Mouse (Mus musculus): ENCODE data around the gene Ager. TPM values are rescaled to one million over a fixed set of nuclear protein-coding genes. Genes with fewer than 3 reads are reported as not detected.

The Ager gene
- under 1 TPM; 0.39 to 0.83 (median 0.54) TPM for total RNA-seq (2022)

DNA sequence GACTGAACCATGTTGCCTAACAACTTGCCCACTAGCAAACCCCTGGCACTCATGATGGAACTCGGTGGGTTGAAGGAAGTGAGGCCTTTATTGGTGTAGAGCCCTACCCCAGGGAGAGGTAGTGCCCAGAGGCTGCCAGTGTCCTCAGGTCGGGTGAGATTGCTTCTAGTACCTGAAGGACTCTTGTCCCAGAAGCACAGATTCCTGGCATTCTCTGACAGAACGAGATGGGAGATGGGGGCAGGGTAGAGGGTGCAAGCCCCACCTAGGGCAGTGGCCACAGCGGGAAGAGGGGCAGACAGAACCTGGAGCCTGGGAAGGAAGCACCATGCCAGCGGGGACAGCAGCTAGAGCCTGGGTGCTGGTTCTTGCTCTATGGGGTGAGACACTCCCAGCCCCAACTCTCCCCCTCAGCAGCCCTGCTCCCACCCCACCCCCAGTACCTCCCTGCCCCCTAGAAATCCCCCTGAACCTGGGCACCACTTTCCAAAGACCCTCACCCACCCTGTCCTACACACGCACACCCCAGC is at the start of gene Ager:
Gene Ager, plus strand, starts transcription at position 297 of the 530 bp plus-strand sequence.
- DNase-seq (ENCODE audit: low spot score in 2 of 2), result no peak

DNA sequence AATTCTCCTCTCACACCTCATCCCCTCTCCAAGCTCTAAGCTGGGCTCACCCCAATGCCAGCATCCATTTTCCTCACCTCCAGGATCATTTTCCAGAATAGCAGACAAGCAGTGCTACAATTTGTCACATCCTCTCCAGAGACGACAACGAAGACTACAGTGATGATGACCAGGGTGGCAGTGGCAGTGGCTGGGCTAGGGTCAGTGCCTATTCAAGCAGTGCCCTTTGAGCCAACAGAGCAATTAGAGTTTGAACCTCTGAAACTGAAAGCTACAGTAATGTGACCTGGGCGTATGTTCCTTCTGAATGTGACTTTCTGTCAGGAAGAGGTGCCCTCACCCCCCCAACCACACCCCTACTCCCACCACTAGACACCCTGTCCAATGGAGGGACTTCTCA is 48.5 kb upstream of the Ager start:
- DNase-seq (ENCODE audit: low spot score in 2 of 2), result no peak

DNA sequence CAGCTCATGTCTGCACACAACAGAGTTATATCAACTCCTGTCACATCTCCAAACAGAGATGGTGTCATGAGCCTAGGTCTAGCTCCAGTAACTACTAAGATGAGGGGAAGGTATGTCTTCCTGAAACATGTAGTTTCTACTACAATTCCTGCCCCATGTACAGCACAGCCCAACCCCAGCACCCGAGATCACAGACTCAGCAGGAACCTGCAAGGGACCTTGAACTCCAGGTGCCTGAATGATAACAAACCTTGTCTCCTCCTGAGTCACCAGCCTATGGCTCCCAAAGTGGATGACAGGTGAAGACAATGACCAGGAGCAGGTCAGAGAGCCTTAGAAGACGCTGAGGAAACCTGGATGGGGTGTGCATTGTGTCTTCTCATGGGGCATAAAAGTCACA is 47.8 kb upstream of the Ager start:
- DNase-seq (ENCODE audit: low spot score in 2 of 2), result no peak

DNA sequence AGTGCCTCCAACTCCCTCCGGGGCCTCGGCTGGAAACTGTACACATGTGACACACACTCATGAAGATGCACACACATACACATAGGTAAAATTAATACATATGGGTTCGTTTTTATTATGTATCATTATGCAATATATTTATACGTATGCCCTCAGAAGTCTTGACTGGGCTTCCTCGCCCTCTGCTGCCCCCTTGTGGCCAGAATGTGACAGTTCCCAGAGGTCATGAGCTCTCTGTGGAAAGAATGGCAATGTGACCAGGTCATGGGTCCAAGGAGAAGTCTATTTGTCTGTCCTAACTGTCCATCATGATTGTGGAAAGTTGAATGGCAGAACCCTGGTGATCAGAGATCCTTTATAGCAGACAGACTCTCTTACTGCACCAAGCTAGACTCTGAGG is 42.2 kb upstream of the Ager start:
- DNase-seq (ENCODE audit: low spot score in 2 of 2), result peak in 1 of 2 experiments; percentile 65

DNA sequence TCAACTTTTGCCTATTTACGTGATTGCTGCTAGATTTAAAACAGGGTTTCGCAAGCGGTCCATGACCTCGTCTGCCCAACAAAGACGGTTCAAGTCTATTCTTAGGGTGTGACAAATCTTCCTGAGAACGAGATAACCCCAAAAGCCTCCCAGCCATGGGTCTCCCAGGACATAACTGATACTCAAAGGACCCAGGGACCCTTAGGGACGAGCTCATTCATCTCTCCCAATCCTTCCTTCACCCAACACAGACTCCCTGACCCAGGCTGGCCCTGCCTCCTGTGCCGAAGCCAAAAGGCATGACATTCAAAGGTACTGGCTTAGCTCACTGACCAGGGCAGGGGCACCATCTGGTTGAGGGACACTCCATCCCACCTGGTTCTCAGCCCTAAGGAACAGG is 41.3 kb upstream of the Ager start:
- DNase-seq (ENCODE audit: low spot score in 2 of 2), result no peak

DNA sequence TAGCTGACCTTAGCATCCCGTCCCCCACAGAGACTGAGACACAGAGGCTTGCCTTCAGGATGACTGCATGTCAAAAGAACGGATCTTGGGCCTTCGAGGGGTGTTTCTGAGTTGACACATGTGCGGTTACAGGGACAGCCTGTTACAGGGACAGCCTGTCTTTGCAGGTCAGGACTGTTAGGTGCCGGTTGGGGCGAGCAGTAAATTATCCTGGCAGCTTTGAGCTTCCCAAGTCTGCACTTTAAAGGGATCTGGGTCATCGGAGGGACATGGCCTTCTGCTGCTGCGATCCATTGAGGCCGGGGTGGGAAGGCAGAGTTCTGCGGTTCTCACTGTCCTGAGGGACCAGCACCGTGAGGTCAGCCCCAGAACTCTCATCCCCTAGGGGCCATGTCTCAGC is 40.3 kb upstream of the Ager start:
- no peak for DNase-seq (ENCODE audit: low spot score in 2 of 2)

DNA sequence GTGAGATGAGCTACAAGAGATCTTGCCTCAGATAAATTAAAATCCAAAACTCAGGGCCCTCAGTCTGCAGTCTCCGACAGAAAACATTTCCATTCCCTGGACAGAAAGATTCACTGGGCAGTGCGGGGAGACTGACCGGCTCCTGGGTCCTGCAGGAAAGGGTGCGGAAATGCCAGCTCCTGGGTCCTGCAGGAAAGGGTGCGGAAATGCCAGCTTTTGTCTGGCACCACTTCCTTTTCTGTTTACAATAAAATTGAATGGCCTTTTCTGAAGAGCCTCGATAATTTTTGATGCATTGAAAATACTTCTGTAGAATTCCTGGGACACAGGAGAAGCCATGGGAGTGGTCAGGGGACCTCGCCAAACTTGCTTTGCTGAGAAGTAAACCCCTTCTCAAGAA is 38.5 kb upstream of the Ager start:
- DNase-seq (ENCODE audit: low spot score in 2 of 2), result no peak

DNA sequence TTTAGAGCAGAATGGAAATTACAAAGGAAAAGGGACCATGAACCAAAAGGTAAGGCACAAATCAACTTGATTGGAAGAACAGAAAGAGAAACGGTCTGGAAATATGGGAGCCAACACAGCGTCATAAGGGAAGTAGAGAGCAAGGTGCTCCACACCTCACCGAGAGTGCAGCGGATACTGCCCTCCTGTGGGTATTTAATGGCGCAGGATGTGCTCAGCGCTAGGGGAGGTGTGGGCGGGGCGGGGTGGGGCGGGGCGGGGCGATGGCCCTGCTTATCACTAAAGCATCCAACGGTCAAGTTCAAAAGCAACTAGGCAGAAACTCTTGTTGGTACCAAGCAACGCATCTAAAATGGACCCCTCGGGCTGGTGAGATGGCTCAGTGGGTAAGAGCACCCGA is 37.8 kb upstream of the Ager start:
- DNase-seq (ENCODE audit: low spot score in 2 of 2), result no peak

DNA sequence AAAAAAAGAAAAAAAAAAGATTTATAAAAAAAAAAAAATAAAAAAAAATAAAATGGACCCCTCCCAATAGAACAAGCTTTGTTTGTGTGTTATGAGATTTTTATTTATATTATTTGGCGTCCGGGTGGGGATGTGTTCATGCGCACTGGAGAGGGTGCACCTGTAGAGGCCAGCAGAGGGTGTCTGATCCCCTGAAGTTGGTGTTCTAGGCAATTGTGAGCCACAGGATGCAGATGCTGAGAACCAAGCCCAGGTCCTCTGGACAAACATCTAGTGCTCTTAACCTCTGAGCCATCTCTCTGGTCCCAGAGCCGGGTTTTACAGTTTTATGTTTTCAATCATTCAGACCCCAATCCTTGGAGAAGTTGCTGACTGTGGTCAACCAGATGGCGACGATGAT is 37.2 kb upstream of the Ager start:
- no peak for DNase-seq (ENCODE audit: low spot score in 2 of 2)

DNA sequence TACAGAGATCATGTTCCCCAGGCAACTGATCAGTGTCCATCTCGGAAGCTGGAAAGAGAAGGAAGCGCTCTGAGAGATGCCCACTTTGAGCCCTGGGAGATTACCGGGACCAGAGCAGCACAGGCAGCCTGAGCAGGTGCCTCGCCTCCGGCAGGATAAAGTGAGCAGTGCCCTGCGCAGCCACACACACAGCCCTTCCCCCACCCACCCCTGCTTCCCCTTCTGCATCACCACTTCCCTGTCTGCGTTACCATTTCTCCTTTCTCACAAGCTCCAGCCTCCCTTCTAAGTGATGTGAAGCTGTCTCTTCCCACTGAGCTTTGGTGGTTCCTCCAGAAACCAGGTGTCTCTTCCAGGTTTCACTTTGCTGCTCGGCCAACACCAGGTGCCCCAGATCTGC is 36.5 kb upstream of the Ager start:
- no peak for DNase-seq (ENCODE audit: low spot score in 2 of 2)

DNA sequence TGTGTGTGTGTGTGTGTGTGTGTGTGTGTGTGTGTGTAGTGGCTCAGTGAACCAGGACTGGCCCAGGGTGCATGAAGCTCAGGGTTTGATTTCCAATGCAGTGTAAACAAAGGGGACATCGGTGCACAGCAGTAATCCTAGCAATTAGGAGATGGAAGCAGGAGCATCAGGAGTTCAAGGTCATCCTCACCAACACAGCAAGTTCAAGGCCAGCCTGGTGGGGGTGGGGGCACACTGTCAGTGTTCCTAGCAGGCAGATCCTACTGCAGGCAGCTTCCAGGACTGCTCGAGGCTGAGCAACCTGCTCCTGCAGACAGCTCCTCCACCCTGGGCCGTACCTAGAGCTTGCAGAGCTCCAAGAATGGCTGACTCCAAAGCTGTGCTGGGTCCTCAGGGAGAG is 35.1 kb upstream of the Ager start:
- DNase-seq (ENCODE audit: low spot score in 2 of 2), result no peak

DNA sequence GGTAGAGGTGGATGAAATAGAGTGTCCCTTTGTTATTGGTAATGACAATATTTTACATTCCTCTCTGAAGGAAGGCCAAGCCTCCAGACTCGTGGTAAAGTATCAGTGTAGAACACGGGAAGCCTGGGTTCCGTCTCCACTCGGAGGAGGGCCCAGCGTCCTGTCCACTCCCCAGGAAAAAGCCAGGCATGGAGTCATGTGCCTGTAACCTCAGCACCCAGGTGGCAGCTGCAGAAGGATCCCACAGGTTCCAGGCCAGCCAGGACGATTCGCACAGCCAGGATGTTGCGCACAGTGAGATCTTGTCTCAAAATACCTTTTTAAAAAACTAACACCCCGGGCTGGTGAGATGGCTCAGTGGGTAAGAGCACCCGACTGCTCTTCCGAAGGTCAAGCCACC is 34.3 kb upstream of the Ager start:
- DNase-seq (ENCODE audit: low spot score in 2 of 2), result no peak

DNA sequence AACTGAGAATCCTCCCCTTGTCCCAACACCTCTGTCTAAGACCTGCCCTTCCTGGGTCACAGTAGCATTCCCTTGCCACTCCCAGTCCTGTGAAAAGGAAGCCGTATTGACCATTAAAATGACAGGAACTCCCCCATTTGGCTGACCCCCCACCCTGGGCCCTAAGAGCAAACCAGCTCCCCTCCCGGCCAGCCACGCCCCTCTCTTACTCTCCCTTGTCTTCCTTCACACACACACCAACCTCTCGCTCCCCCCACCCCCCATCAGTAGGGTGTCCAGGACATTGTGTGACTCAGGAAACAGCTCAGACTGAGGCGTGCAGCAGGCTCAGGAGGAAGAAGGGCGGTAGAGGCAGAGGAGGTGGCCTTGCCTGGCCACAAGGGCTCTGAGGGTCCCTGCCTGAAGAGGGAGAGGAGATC is 33.6 kb upstream of the Ager start, which contains the start of gene Notch4:
Gene Notch4, plus strand, starts transcription at position 266 of the 419 bp plus-strand sequence.
- DNase-seq (ENCODE audit: low spot score in 2 of 2), result no peak

DNA sequence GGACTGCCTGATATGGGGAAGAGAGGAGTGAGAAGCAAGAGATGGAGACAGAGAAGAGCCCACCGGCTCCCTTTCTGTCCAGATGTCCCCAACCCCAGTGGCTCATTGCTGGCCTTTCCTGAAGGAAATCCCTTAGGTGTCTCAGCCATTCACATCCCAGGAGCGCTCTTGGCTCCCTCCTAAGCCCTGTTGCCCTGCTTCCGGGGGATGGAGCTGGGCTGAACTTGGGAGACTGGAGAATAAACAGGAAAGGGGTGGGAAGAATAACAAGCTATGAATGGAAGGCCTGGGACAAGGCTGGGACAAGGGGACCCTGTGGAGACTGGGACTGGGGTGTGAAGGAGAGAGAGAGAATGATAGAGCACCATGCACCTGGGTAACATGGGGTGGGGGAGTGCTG is 32.9 kb upstream of the Ager start:
- DNase-seq (ENCODE audit: low spot score in 2 of 2), result no peak

DNA sequence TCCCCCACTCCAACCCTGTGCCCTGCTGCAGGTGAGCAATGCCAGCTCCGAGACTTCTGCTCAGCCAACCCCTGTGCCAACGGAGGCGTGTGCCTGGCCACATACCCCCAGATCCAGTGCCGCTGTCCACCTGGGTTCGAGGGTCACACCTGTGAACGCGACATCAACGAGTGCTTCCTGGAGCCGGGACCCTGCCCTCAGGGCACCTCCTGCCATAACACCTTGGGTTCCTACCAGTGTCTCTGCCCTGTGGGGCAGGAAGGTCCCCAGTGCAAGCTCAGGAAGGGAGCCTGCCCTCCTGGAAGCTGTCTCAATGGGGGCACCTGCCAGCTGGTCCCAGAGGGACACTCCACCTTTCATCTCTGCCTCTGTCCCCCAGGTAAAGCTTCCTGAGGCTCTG is 30.4 kb upstream of the Ager start:
- no peak for DNase-seq (ENCODE audit: low spot score in 2 of 2)

DNA sequence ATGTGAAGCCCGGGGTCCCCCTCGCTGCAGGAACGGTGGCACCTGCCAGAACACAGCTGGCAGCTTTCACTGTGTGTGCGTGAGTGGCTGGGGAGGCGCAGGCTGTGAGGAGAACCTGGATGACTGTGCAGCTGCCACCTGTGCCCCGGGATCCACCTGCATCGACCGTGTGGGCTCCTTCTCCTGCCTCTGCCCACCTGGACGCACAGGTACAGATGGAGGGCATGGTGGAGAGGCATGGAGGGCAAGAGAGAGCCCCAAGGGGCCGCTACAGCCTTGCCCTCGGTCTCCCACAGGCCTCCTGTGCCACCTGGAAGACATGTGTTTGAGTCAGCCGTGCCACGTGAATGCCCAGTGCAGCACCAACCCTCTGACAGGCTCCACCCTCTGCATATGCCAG is 29.2 kb upstream of the Ager start:
- no peak for DNase-seq (ENCODE audit: low spot score in 2 of 2)

DNA sequence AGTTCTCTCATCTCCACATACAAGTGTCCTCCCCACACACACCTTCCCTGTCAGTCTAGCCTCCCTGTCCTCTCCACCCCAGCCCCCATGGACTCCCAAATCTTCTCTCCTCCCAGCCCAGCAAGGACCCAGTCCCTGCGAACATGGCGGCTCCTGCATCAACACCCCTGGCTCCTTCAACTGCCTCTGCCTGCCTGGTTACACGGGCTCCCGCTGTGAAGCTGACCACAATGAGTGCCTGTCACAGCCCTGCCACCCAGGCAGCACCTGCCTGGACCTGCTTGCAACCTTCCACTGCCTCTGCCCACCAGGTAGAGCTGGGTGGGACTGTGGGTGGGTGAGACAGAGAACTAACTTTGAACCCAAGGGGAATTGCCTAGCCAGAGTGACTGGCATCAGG is 27.7 kb upstream of the Ager start:
- DNase-seq (ENCODE audit: low spot score in 2 of 2), result no peak

DNA sequence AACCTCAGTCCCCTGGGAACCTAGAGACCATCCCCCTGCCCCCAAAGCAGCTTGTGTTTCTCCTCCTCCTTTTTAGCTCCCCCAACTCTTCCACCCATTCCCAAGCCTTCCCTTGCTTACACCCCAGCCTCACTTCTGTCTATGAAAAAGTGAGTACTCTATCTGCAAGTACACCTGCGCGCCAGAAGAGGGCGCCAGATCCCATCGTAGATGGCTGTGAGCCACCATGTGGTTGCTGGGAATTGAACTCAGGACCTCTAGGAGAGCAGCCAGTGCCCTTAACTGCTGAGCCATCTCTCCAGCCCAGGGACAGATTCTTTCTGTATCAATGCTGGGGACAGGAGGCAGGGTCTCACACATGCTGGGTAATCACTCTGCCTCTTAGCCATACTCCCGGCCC is 25.8 kb upstream of the Ager start:
- DNase-seq (ENCODE audit: low spot score in 2 of 2), result no peak

DNA sequence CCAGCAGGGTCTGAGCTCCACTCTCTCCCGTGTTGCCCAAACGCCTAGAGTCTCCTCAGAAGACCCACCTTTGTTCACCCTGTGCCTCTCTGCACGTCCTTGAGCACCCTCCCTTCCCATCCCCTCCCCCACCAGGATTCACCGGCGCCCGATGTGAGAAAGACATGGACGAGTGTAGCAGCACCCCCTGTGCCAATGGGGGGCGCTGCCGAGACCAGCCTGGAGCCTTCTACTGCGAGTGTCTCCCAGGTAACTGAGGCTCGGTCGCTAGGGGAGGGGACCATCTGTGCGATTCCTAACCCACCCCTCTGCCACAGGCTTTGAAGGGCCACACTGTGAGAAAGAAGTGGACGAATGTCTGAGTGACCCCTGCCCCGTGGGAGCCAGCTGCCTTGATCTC is 25.3 kb upstream of the Ager start:
- DNase-seq (ENCODE audit: low spot score in 2 of 2), result no peak

DNA sequence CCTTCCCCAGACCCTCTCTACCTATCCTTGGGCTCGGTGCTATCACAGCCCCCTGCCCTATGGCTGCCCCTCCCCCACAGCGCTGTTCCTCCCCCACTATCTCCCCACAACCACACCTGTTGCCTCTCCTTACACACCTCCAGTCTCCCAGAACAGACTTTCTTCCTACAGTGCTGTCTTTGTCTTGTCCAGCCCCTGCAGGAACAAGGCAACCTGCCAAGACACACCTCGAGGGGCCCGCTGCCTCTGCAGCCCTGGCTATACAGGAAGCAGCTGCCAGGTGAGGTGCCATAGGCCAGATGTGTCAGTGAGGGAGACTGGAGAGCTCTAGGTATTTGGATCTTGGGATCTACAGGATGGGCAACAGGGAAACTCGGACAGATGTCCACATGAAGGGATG is 21.1 kb upstream of the Ager start:
- no peak for DNase-seq (ENCODE audit: low spot score in 2 of 2)

DNA sequence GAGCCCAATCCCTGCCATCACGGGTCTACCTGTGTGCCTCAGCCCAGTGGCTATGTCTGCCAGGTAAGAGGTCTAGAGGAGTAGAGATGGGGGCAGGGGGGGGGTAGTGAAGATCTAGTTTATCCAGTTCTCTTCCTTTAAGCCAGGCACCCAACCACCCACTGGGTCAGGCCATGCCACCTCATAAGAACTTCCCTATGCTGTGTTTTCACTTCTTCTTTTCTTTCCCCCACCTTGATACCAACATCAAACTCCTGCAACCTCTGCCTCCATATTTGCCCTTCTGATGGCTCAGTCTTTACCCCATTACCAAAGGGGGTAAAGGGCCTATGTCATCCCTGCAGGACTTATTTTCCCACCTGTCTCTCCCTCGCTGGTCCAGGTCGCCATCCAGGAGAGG is 19.6 kb upstream of the Ager start:
- no peak for DNase-seq (ENCODE audit: low spot score in 2 of 2)

DNA sequence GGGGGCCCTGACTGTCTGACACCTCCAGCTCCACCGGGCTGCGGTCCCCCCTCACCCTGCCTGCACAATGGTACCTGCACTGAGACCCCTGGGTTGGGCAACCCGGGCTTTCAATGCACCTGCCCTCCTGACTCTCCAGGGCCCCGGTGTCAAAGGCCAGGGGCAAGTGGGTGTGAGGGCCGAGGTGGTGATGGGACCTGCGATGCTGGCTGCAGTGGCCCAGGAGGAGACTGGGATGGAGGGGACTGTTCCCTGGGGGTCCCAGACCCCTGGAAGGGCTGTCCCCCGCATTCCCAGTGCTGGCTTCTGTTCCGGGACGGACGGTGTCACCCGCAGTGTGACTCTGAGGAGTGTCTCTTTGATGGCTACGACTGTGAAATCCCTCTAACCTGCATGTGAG is 15.1 kb upstream of the Ager start:
- no peak for DNase-seq (ENCODE audit: low spot score in 2 of 2)

DNA sequence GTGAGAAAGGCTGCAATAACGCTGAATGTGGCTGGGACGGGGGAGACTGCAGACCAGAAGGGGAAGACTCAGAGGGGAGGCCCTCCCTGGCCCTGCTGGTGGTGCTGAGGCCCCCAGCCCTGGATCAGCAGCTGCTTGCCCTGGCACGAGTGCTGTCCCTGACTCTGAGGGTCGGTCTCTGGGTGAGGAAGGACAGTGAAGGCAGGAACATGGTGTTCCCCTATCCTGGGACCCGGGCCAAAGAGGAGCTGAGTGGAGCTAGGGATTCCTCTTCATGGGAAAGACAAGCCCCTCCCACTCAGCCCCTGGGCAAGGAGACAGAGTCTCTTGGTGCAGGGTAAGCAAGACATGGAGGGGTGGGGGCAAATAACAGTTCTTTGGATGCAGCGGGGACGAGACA is 14.3 kb upstream of the Ager start:
- DNase-seq (ENCODE audit: low spot score in 2 of 2), result no peak

DNA sequence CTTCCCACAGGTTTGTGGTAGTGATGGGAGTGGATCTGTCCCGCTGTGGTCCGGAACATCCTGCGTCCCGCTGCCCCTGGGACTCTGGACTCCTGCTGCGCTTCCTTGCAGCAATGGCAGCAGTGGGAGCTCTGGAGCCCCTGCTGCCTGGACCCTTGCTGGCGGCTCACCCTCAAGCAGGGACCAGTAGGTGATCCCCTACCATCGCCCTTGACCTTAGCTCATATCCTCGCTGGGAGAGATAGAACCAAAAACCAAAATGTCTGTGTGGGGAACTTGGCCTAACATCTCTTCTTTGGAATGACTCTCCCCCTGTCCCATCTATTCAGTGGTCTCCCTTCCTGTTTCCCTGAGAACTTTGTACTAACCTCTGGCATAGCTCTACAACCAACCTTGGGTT is 13.8 kb upstream of the Ager start:
- no peak for DNase-seq (ENCODE audit: low spot score in 2 of 2)
